Mouse (Mus musculus) B cell, adult 2 months (primary cell): ENCODE measurements around the gene Gm13128.
"Not testable (repeated sequence)": the region's sequence is repeated elsewhere in the genome, so short reads cannot be mapped to it uniquely, and the experiment has no call there.

Source experiments
- DNase-seq, 2 experiments: peaks; one replicate each; pipeline ENCODE4 v3.0.0; 2022

The Gm13128 gene

GRCm38 (mm10) chr4:144329949-144330348, at the start of gene Gm13128:
Gene Gm13128, plus strand, starts transcription at chr4:144330249.
- not testable (repeated sequence) for DNase-seq

GRCm38 (mm10) chr4:144280388-144280787, 49.7 kb upstream of the Gm13128 start, which contains the start of gene Pramel5:
Gene Pramel5, minus strand, starts transcription at chr4:144280488.
- not testable (repeated sequence) for DNase-seq

DNA sequence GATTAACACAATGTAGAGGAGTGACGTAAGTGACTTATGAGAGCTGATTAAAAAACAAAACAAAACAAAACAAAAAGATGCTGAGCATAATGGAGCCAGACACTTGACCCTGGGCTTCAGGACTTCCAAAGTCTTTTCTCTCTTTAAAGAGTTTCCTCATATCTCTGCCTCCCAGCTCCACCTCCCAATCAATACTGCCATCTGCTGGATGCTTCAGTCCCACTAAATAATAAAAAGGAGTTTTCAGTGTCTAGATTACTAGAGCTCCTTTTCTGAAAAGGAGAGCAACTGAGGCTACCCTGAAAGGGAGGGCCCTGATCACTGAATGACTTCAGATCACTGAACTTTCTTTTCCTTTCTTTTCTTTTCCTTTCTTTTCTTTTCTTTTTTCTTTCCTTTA, 30.6 kb upstream of the Gm13128 start:
- DNase-seq = not testable (repeated sequence)

DNA sequence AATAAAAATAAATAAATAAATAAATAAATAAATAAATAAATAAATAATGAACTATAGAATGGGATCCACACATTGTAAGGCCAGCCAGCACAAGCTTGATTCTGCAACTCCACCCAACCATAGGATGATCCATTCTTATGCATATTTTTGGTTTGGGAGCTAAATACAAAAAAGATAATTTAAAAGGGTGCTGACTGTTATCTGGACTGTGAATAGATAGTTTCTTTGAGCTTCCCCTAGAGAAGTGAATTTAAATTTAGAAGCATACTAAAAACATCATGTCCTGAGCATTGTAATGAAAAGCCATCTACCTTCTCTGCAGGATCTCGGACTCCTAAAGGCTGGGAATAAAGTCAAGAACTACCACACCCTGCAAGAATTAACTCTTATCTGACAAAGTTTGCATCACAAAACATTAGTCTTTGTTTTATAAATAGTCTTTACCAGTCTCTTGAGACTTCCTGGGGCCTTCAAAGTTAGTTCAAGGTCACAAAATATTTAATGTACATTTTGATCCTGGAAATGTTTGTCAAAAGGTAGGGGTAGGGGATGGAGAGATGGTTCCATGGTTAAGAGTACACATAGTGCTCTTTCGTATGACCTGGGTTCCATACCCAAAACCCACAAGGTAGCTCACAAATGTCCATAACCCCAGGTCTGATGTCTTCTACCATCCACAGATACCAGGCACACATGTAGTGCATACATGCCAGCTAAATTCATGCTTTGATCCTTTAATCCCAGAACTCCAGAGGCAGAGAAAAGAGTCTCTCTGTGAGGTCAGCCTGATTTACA, 17.2 kb upstream of the Gm13128 start:
- not testable (repeated sequence) for DNase-seq

DNA sequence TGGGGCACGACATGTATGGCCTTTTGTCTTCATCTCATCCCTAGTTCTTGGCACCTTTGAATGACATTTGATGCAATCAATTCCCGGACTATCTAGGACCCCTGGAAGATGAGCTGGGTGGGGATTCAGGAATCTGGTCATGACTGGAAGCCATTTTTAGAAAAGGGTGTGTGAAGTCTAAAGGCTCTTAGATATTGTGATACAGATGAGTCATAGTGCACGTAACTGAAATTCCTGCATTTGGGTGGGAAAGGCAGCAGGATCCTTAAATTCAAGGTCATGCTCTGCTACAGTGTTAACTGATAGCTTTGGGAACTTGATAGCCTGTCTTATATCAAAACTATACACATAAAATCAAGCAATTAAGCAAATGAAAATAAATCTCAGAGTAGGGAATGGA, 5.8 kb downstream of the Gm13128 start:
- not testable (repeated sequence) for DNase-seq

DNA sequence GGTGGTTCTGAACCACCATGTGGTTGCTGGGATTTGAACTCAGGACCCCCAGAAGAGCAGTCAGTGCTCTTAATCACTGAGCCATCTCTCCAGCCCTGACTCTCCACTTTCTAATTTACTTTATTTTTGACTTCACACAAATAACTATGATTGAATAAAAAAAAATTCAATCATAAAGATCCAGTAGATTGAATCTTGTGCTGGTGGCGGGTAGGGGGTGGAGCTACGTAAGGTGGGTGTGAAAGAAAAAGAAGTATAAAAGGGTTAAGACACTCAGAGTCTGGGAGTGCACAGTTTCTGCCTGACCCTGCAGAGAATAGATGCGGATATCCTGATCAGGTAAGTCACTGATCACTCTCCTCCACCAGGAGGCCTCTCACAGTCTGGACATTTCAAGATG, 27.6 kb downstream of the Gm13128 start, which contains the start of gene Gm13119:
Gene Gm13119 (plus strand): TSS at position 301 of the 400 bp plus-strand sequence.
- not testable (repeated sequence) for DNase-seq

DNA sequence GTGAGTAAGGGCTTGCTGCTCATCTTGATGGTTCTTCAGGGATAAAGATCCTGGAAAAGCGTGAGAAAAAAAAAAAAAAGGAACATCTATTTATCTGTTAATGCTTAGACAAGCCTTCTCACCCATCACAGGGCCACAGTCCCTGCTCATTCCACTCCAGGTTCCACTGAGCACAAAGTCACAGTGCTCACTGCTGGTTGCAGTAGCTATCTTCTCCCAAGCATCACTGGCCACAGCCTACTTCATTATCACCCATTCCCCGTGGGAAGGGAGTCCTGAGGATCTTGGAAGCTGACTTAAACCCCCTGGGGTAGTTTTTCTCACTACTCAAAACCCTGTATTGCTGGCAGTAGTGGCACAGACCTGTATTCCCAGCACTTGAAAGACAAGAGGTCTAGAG, 47.9 kb downstream of the Gm13128 start, which contains the start of gene Pramef20:
Gene Pramef20 (minus strand): TSS at position 23 of the 400 bp plus-strand sequence.
- no peak for DNase-seq
